Mouse (Mus musculus) megakaryocyte progenitor cell, adult 5-6 weeks (primary cell): ENCODE data around the gene Sstr2. TPM values are rescaled to one million over a fixed set of nuclear protein-coding genes. Genes with fewer than 3 reads are reported as not detected.

ENCODE experiments used
- ATAC-seq: replicated peaks from 2 replicates; pipeline ENCODE4 v1.8.0; 2016; ENCODE audit warnings: mild to moderate bottlenecking, moderate TSS enrichment, inconsistent platforms; ENCODE audit not compliant: poor library complexity
- total RNA-seq, 2 experiments: library from RNA; stranded (forward) in 1 of 2; stranded (reverse) in 1 of 2; fragments of 157-497, 149-512 nt in 1 of 2; fragments of 200-1000 nt in 1 of 2; gene quantifications; 2 replicates each; pipeline versions ENCODE4 v1.2.3 to v1.2.4; 2015 to 2017

Gene Sstr2
- total RNA-seq, 2 experiments from 2014 or later, result 0.35 TPM; not detected in 1

- ATAC-seq, result no peak
Measured at GRCm38 (mm10) chr11:113619420-113620080, 408 bp downstream of the Sstr2 start.

DNA sequence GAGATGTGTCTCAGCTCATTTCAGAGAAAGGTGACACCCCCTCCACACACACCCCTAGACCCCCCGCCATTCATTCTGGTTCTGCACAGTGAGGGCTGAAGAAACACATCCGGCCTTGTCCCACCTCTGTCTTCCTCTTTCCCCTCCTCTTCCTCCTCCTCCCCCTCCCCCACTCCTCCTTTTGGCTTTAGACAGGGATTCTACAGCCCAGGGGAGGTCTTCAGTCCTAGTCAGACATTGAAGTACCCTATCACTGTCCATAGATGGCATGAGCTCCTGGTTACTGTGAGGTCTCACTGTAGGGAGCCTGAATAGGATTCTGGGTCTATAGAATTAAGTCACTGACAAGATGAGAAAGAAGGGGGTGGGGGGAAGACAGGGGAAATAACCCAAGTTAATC, 1.9 kb downstream of the Sstr2 start:
- ATAC-seq, result no peak

GRCm38 (mm10) chr11:113622028-113622427, 2.9 kb downstream of the Sstr2 start:
- ATAC-seq, result no peak

DNA sequence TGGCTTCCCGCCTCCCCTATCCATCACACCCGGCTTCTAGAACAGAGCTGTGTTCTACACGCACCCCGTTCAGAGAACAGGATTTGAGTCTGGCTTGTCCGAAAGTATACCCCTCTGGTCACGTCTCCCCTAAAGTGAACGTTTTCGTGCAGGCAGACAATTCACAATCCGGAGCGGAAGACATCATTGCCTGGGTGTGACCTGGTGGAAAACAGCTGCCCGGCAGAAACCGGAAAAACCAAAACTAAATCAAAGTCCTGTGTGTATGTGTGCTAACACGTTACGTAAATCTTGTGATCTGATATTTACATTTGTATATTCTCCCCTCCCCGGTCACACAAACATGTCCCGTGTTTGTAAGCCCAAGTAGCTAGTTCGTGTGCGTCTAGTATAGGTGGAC, 6.3 kb downstream of the Sstr2 start:
- no peak for ATAC-seq

DNA sequence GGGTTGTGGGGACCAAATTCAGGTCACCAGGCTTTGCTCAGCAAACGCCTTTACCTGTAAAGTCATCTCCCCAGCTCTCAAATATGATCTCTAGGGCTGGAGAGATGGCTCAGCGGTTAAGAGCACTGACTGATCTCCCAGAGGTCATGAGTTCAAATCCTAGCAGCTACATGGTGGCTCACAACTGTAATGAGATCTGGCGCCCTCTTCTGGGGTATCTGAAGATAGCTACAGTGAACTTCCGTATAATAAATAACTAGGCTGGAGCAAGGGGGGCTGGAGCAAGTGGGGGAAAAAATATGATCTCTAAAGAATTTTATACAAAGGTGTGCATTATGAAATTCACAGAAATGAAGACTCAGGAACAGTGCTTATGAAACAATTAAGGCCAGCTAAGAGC, 8.6 kb downstream of the Sstr2 start:
- ATAC-seq, result peak; percentile 50; the same call in 1 of the 2 replicates

GRCm38 (mm10) chr11:113630642-113631041, 11.5 kb downstream of the Sstr2 start:
- ATAC-seq, result no peak

DNA sequence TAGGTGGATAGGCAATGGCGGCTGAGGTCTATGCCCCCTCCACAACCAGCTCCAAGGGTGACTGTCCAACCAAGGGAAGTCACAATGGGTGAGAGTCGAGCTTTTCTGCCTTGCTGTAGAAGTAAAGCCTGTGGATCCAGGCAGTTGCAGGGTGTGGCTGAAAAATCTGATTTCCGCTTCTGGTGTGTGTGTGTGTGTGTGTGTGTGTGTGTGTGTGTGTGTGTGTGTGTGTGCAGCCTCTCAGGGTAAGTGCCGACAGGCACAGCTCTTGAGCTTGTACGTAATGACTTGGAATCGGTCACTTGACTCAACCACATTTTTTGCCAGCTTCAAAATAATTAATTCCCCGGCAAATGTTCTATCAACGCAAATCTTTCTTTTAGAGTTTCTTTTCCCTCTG, 12.2 kb downstream of the Sstr2 start:
- ATAC-seq, result no peak

GRCm38 (mm10) chr11:113631862-113632261, 12.7 kb downstream of the Sstr2 start:
- no peak for ATAC-seq

DNA sequence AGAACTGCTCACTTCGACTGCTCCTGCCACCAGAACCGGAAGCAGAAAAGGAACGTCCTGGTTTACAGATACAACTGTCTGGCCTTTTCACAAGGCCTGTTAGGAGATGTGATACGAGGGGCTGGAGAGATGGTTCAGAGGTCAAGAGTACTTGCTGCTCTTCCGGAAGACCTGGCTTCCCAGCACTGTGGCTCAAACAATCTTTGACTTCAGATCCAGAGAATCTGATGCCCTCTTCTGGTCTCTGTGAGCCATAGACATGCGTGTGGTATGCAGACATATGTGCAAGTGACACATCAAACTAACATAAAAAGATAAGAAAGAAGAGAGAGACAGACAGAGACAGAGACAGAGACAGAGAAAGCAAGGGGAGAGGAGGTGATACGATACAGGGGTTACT, 13.2 kb downstream of the Sstr2 start:
- no peak for ATAC-seq

- peak; percentile 75 for ATAC-seq
Measured at GRCm38 (mm10) chr11:113633398-113633797, 14.3 kb downstream of the Sstr2 start.

DNA sequence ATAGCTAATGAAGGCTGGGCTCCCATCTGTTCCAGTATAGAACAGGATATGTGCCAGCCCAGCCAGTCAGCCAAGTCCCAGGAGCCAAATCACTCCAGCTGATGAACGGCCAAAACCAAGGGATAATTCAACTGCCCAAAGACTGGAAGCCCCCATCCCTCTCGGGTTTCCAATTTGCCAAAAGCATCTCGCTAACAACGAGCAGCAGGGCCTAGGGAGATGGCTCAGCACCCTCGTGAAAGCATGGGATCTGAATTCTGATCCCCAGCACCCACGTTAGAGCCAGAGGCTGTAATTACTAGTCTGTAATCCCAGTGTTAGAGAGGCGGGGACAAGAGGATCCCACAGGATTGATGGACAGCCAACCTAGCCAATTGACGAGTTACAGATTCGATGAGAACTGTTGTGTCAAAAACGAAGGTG, 15.6 kb downstream of the Sstr2 start:
- no peak for ATAC-seq

GRCm38 (mm10) chr11:113638680-113639079, 19.5 kb downstream of the Sstr2 start:
- peak; percentile 64 for ATAC-seq

- ATAC-seq, result no peak
Measured at GRCm38 (mm10) chr11:113645181-113645580, 26.0 kb downstream of the Sstr2 start.

DNA sequence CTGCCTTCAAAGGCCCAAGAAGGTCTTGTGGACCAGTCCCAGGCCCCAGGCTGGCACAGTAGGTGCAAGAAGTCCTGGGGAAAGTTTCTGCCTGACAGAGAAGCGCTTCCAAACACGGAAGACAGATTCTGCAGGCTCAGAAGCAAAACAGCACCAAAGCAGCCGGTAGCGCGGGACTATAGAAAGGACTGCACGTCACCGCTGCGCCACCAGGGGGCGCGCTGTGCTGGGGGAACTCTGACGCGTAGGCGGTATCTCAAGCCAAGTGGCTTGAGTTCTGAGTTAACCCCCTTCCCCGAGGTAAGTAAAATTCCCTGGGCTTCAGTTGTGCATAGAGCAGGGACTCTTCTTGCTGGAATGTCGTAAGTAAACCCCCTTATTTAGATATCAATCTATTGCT, 29.0 kb downstream of the Sstr2 start:
- ATAC-seq, result peak; percentile 76

DNA sequence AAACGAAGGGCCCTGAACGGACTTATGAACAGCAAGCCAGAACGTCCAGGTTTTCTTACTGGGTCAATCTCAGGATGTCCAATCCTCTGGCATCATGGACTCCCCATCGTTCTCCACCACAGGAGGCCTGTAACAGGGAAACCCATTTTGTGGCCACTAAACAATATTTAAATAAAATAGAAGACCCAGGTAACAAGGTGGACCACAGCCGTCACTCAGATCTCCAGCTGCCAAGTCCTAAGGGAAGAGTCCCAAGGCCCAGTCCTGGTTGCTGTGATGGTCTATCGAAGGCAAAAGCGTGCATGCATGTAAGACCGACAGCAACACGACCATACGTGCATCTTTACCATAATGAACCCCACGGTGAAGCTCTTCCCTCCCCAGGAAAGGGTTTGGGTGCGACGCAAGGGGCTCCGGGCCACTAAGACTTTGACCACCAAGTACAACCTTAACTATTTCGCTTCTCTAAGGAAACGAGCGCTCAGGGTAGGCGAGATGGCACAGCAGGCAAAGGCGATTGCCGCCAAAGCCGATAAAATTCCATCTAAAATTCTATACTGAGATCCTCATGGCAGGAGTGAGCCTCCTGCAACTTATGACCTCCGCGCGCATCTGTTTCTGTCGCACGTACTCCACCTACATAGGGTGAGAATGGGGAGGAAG, 29.7 kb downstream of the Sstr2 start, which contains the start of gene Cog1:
Gene Cog1, plus strand, starts transcription at position 480 of the 663 bp plus-strand sequence.
- ATAC-seq, result peak; percentile 8

- peak; percentile 50 for ATAC-seq
Measured at GRCm38 (mm10) chr11:113649353-113650210, 30.4 kb downstream of the Sstr2 start, which contains the start of gene Slc39a11. TSS of gene Slc39a11 (minus strand) at chr11:113650079.

DNA sequence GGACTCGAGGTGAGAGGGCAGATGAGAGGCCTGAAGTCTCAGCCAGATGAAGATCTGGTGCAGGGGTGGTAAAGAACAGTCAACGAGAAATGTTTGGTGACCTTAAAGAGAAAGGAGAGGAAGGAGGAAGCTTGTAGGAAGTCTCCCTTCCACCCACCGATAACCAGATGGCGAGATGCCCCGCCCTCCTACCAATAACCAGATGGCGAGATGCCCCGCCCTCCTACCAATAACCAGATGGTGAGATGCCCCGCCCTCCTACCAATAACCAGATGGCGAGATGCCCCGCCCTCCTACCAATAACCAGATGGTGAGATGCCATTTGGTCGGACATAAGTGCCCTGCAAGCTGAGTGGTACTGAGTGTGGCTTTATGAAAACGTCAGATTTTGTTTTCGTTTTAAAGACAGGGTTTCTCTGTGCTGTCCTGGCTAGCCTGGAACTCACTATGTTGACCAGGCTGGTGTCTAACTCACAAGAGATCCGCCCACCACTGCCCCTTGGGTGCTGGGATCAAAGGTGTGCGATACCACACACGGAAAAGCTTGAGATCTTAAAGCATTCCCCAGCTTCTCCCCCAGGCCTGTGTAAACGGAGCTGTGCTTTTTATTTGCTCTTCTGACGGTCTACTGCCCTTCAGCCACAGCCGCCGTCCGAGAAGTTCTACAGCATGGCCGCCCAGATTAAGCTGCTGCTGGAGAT, 32.2 kb downstream of the Sstr2 start:
- ATAC-seq, result peak; percentile 42

GRCm38 (mm10) chr11:113651907-113652273, 32.7 kb downstream of the Sstr2 start:
- ATAC-seq, result peak; percentile 30

- ATAC-seq, result no peak
Measured at GRCm38 (mm10) chr11:113652516-113652915, 33.4 kb downstream of the Sstr2 start.

- ATAC-seq, result no peak
Measured at GRCm38 (mm10) chr11:113654105-113654504, 35.0 kb downstream of the Sstr2 start.
